Mouse (Mus musculus) kidney, postnatal 14 days (tissue): Measurements from ENCODE around the gene Ccl9.

Experiments used
- DNase-seq: peaks from one replicate; pipeline ENCODE4 v3.0.0; 2022; ENCODE audit warnings: mixed read lengths

The Ccl9 gene

DNA sequence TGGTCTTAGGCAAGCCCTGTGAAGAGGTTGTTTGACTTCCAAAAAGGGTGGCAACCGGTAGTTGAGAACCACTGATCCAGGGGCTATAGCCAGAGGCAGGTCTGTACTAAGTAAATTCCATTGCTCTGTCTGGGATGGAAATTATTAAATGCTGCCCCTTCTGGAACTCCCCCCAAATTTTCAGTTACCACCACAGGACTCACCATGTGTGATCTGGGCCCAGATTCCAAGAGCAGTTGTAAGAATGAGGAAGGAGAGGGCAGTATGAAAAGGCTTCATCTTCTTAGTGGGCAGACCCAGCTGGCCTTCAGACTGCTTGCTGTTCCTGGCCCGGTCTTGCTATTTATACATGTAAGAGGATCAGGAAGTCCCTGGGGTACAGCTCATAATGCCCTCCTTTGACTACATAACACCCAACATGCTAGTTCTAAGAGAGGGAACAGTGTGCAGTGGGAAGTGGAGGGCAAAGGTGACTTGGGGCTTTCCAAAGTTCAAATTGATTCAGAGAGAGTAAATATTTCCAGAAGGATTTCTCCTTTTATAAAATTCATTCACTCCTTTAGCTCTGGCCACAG lies at the start of gene Ccl9:
Gene Ccl9, minus strand, starts transcription at position 451 of the 575 bp plus-strand sequence.
- no peak for DNase-seq

DNA sequence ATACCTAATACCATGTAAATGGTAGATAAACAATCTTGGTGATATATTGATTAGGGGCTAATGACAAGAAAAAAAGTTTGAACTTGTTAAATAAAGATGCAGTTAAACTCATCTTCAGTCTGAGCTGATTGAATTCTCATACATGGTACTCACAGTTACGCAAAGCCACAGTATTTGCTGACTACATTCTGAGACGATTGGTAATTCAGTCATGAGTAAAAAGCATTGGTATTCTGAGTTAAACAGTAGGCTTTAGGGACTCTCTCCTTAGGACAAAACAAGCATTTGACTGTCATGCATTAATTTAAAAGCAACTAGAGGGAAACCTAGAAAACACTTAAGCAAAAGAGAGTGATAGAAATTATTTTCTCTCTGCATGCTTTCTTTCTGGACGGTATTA lies 45.1 kb upstream of the Ccl9 start:
- no peak for DNase-seq

DNA sequence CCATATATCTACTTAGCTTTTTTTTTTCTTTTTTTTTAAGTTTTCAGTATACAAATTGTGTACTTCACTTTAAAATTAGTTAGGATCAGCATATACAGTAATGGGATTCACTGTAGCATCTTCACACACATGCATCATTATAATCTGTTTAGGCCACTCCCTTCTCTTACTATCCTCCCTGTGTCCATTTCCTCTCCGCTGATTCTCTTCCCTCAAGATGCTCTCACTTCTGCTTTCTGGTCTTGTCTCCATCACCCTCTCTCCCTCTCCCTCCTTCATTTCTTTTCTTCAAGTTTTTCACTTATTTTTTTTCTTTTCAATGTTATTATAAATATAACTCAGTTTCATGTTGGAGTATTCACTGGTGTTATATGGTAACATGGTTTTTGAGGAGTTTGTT lies 40.6 kb upstream of the Ccl9 start:
- DNase-seq, result no peak

DNA sequence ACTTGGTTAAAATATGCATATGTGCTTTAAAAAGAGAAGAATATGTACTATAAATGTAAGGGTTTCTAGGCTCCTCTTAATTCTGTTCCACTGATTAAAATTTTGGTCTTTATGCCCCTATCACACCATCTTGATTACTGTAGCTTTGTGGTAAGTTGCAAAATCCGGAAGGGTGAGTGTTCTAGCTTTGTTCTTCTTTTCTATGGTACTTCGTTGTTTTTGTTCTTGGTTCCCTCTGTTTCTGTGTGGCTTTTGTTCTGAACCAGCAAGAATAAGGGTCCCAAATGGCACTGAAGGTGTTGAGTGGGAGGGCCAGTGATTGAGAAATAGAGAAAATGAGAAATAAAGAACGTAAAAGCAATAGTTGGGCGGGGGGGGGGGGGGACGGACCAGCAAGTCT lies 39.8 kb upstream of the Ccl9 start:
- DNase-seq, result no peak

DNA sequence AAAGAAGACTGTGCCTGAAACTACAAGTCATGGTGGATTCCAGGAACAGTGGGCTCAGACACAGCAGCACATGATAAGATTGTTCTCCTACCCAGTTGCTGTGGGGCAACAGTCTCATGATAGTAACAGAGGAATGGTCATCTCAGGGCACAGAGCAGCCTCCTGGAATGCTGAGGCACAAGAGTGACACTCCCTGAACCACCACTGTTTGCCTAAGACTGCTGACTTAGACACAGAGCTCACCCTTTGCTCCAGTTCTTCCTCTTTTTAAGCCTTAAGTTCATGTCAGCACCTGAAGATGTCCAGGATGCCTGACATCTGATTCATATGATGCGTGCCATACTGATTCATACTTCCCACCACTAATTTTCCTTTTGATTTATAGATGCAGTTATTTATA lies 38.1 kb upstream of the Ccl9 start:
- DNase-seq, result no peak

DNA sequence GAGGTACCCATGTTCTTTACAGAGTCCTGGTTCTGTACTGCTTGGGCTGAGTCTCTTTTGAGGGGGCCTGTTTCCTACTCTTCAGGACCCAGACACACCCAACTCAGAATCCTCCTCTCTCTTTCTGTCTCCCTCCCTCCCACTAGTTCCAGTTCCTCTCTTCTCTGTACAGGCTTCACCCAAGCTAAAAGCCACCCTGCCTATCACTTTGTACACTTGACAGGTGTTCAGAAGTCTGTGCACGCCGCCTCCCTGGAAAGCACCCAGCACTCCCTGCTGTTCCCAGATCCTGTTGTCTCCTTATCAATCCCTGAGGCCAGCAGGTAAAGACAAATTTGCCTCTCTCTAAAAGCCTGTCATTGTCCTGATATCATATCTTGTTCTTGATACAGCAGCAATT lies 32.5 kb upstream of the Ccl9 start:
- DNase-seq, result no peak

DNA sequence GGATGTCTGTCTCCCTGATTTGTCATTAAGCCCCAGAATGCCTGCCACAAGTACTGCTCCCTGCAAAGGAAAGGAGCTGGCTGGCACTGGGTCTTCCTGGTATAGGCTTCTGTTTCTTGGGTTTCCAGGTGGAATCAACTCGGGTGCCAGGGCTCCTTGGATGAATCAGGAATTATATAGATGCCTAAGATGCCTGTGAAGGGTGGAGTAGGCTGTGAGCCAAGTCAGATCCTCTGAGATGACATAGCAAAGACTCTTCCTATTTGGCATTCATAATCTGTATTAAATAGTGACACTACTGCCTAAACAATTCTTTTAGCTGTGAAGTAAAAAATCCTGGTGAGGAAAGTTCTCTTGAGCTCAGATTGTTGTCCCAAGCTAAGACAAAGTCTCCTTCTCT lies 28.0 kb upstream of the Ccl9 start:
- no peak for DNase-seq

DNA sequence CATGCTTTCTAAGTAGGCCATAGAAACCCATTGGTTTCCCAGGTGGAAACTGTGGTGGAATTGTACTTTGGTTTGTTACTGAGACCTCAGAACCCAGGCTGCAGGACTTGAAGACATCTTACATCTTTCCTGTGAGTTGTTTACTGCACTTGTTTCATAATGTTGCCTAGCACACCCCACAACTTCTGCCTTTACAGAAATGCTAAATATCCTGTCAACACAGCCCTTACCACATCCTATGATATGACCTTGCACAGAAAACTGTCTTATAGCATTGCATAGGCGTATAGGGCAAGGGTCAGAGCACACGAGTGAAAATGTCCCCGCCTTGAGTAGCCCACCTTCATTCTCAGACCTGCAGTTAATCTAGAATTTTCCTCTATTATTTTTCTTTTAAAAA lies 27.1 kb upstream of the Ccl9 start:
- DNase-seq, result no peak

DNA sequence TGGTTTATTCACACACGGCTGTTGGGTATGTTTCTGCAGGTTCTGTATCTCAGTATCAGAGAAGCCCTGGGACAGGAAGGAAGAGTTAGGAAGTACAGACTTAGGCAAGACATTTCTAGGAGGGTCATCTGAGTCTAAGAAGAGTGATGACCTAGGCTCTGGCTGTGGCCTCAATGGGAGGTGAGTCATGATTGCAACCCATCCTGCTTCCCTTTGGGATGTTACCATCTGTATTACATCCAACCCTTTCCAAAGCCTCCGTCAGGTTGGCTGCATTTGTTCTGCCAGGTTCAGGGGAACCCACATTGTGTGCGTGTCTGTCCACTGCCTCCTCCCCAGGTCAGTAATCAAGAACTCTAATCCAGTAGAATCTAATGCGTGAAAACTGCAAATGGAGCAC lies 26.3 kb upstream of the Ccl9 start:
- DNase-seq, result no peak

DNA sequence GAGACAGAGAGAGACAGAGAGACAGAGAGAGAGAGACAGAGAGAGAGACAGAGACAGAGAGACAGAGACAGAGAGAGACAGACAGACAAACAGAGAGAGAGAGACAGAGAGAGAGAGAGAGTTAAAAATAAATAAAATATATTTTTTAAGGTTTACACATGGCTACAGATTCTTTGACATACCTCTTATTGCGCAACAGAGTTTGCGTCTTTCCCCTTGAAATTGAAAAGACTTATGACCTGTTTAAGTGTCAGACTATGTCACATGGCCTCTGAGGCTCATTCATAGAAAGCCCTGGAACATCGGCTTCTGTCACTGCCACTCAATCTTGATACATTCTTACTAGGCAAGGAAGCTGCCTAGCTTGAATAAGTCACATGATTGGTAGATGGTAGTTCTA lies 25.0 kb upstream of the Ccl9 start:
- DNase-seq, result no peak

DNA sequence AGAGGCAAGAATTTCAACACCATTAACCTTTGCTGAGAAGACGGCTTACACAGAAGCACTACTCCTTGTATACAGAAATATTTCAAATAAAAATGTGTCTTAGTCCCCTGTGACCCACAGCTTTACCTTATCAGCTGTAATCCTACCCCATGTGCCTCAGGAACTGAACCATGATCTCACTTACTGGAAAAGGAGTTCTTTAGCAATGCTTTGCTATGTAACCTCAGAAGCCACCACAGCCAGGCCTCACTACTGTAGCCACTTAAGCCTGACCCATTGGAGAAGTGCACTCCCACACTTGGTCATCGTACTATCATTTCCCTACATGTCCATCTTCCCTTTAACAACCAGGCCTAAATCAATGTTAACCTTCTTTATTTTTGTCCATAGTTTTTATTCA lies 22.1 kb upstream of the Ccl9 start:
- no peak for DNase-seq

DNA sequence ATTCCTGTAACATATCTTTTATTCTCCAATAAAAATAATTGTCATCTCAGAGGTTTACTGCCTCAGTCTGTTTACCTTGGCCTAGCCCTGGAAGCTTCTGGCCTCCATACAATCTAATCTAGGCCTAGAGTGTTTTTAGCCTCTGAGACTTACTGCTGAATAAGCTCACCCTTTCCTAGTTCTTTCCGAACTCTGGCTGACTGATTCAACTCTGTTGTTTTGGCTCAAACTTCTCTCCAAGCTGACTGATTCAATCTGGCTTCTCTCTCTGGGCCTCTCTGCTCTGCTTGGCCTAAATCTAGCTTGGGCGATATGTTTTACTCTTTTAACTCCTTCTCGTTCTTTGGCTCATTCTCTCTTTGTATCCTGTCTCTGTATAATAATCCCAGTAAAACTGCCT lies 20.6 kb upstream of the Ccl9 start:
- no peak for DNase-seq

DNA sequence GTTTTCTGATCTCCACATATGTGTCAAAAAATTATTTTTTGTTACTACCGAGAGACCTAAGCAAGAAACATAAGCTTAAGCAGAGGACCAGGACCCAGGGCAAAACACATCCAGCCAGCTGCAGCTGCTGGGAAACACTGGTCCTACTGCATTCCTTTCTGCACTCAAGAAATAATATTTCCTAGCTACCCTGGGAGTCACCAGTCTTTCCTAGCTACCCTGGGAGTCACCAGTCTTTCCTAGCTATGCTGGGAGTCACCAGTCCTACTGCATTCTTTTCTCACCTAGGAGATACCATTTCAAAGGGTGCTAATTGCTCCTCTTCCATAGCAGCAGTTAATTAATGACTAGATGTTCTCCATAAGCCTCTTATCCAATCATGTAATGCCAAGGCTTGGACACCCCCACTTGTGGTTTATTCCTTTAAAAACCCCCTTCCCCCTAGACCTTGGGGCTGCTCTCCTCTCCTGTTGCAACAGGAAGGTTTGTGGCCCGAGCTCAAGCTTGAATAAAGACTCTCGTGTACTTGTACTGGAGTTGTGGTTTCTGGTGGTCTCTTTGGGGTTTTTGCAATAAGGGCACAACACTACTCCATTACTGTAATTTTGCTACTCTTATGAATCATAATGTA lies 19.9 kb upstream of the Ccl9 start:
- peak; percentile 17 for DNase-seq

DNA sequence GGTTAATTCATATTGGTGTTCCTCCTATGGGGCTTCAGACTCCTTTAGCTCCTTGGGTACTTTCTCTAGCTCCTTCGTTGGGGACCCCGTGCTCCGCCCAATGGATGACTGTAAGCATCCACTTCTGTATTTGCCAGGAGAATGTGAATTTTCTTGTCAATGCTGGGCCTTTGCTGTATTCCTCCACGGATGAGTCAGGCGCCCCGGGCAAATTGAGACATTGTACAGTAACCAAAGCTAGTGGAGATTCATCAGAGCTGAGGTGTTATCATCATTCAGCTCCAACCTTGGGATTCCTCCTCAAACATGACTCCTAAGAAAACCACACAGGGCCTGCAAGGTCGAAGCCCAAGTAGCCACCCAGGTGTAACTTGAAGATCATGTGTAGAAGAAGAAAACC lies 19.4 kb upstream of the Ccl9 start:
- DNase-seq, result no peak

DNA sequence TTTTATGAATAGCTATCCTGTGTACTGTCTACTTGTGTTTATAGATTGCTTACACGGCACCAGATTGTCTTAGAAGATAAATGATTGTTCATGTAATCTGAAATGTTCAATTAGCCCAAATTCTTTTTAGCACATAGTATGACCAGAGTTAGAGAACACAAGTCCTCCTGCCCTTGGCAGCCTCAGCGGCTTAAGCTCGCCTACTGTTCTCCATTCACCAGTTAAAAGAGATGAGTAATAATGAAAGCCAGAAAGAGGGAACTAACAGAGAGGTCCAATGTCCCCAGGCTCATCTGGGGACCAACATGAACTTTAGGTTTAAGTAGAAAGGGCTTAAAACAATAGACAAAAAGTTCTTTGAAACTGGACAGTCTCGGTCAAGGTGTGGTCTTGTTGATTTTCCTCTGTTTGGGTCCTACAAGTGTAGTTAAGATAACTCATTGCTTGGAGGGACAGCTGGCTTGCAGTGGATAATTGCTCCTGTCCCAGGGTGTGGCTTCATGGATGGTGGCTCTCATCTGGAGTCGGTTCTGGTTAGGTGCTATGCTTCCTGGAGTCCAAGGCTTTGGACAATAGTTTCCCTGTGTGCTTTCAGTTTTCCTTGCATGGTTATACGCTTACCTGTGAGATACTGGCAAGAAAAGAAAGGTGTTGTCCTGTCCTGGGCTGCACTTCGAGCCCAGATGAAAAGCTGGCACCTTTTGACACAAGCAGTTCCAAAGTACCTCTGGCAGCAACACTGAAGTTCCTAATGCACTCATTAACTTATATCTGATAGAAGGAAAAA lies 17.4 kb upstream of the Ccl9 start:
- DNase-seq, result no peak

DNA sequence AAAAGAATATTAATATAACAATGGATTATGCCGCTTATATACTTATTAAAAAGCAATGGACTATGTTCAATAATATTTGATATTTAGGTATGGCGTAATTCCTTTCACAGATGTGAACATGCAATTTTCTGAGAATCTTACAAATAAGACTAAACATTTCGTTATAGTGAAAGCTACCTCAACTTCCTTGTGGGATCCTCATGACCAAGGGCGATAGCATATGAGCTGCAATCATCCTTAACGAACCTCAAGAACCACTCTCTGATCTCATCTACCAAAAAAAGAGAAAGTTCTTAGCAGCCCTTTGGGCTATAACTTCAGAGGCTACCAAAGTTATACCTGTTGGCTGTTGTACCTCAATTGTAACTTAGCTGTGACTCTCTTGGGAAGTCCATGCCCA lies 15.0 kb upstream of the Ccl9 start:
- no peak for DNase-seq

DNA sequence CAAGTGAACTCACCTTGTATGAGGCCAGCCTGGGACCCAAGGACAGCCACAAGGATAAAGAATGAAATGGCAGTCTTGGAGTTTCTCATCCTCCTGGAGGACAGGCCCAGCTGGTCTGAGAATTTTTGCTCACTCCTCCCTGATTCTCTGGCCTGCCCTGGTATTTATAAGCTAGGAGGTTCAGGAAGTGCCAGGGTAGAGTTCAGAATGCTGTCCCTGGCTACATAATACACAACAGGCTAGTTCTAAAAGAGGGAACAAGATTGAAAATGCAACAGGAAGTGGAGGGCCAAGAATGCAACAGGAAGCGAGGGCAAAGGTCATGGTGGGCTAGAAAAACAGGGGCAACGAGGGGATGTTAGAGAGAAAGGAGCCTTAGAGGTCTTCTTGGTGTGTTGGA lies 14.4 kb upstream of the Ccl9 start, which contains the start of gene Ccl6:
Gene Ccl6, minus strand, starts transcription at position 235 of the 400 bp plus-strand sequence.
- peak; percentile 6 for DNase-seq

DNA sequence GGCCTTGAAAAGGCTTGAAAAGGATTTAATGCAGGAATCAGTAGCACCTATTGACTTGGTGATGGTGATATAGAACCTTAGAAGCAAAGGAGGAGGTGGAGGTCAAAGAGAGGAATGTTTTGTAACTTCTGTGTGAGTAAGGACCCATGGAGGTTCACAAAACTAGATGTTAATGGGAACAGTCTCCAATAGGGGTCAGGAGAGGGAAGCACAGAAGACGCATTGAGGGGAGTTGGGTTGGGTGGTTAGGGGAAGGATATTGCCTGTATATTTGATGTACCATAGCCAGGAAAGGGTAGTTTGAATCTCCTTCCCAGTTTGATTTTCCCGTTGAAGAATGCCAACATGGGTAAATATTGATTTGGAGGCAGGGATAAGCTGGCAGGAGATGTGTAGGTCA lies 5.8 kb upstream of the Ccl9 start:
- no peak for DNase-seq

DNA sequence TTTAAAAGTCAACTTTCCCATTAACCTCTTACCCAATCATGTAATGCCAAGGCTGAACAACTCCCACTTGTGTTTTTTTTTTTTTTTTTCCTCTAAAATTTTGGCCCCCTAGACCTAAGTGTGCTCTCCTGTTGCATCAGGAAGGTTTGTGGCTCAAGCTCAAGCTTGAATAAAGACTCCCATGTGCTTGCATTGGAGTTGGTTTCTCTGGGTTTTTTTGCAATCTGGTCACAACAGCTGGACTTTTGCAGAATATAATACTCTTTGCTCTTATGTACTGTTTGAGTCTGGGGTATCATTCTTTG lies 5.0 kb upstream of the Ccl9 start:
- DNase-seq, result no peak

DNA sequence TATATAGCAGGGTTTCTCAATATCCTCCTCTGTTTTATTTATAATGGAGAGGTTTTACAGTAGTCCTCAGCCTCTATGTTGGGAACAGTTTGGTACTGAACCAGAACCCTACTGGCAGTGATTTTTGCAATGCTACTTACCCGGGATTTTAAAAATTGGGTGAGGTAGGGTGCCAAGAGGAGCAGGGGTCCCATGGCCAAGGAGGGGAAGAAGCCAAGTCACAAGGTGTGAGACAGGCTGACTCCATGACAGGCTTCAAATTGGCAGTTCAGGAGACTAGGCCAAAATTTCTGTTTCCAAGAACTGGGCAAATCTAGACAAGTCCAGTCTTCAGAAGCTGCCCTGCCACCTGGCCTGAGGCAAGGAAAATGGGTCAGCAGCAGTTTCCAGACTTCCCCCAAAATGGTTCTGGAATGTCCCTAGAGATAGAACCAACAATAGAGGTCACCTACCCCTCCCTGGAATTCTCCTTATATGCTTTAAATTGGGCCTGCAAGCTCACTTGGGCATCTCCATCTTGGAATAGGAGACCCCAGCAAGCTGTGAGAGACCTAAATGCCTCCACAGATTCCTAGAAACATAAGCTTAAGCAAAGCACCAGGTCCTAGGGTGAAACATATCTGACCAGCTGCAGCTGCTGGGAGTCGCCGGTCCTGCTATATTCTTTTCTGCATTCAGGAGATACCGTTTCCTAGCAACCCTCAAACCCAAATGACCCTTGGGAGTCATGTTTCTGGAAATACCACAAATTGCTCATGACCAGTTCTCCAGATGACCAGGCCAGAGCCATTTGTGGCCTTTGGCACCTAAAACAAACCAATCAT lies 4.4 kb upstream of the Ccl9 start:
- peak; percentile 55 for DNase-seq

DNA sequence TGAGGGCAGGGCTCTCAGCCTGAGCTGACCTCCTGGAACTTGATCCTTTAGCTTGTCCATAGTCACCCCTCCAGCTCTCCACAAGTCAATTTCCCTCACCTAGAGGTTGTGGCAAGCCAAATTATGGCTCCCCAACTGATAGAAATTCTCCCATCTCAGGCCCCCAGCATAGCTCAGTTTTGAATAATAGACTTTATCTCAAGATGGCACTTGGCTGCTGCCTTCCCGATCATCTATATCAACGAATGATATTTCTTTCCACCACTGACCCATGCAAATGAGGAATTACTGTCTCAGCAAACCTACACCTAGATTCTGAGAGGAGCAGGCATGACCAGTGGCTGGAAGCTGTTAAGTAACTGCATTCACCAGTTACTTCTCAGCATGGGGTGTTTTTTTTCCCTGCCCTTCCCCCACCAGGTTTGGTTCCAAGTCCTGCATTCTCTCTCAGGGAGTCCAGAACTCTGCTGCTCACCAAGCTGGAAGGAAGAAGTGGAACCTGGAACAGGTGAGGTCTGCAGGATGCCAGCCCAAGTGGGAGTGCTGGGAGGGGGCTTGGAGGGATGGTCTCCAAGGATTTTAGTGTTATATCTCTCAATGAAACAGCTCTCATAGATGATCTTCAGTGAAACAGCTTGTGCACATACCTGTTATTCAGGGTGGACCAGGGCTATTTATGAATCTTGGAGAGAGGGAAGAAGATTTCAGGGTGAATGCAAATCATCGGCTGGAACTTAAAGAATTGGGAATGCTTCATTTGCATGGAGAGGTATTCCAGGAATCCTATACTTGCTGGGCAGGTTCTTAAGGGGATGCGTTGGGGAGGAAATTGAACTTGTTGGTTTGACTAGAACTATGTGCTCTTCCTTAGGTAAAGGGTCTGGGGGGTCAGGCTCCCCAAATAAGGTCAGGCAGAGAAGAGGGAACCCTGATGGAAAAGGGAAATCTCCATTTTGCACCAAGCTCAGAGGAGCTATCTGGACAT lies 3.5 kb upstream of the Ccl9 start:
- peak; percentile 68 for DNase-seq

DNA sequence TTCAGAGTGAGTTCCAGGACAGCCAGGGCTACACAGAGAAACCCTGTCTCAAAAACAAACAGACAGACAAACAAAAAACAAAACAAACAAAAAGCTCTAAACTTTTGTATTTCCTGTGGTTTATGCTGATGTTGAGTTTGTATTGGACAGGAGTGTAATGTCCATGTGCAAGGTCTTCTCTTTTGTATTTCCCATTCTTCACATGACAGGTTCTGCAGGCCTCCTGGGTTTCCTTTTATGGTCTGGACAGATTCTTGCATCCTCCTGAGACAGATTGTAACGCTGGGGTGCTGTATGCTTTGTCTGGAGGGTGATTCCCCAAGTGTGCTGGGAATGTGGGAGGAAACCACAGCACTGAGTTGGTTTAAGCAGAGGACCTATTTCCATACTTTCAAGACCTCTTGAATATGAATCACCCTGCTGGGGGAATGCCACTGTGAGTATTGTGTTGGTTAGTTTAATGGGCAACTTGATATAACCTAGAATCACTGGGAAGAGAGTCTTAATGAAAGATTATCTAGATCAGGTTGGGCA lies 2.3 kb upstream of the Ccl9 start:
- no peak for DNase-seq
